Mouse (Mus musculus) neural tube, embryonic 15.5 days (tissue): ENCODE measurements at regions not wholly inside any gene's neighbourhood (a gene's known extent, or its start where the extent isn't known, plus 50 kb on each side); places are given as distances from the start of the nearest gene placed in this dataset.

Source experiments
- ATAC-seq: fragments of 200-750 bp; cut with Nextera tagmentation; 2 replicates; pipeline ENCODE4 v1.8.0; 2017; ENCODE audit warnings: mild to moderate bottlenecking, moderate TSS enrichment, moderate library complexity; ENCODE audit not compliant: low FRiP score
- H3K27ac ChIP-seq: fragments of 300-500 bp; sonication (generic); replicated peaks from 2 replicates; pipeline ENCODE4 v1.5.1; 2015; ENCODE audit warnings: mild to moderate bottlenecking, inconsistent platforms
- H3K27me3 ChIP-seq: fragments of 300-500 bp; sonication (generic); replicated peaks from 2 replicates; pipeline ENCODE4 v1.6.1; 2015; ENCODE audit warnings: inconsistent platforms
- H3K36me3 ChIP-seq: fragments of 300-500 bp; sonication (generic); 2 replicates; pipeline ENCODE4 v1.6.1; 2015; ENCODE audit warnings: inconsistent platforms
- H3K4me1 ChIP-seq: fragments of 300-500 bp; sonication (generic); 2 replicates; pipeline ENCODE4 v1.6.1; 2015; ENCODE audit warnings: inconsistent platforms
- H3K4me2 ChIP-seq: fragments of 300-500 bp; sonication (generic); 2 replicates; pipeline ENCODE4 v1.6.1; 2015; ENCODE audit warnings: inconsistent platforms, mild to moderate bottlenecking, moderate library complexity
- H3K4me3 ChIP-seq: fragments of 300-500 bp; sonication (generic); replicated peaks from 2 replicates; pipeline ENCODE4 v1.5.1; 2015; ENCODE audit warnings: mild to moderate bottlenecking, inconsistent platforms
- H3K9ac ChIP-seq: fragments of 300-500 bp; sonication (generic); replicated peaks from 2 replicates; pipeline ENCODE4 v1.6.1; 2015; ENCODE audit warnings: mild to moderate bottlenecking, inconsistent platforms
- H3K9me3 ChIP-seq: fragments of 300-500 bp; sonication (generic); replicated peaks from 2 replicates; pipeline ENCODE4 v1.6.1; 2016; ENCODE audit warnings: inconsistent platforms
- WGBS: fragments of 180-500 bp; shearing (Covaris S2); methylation state at CpG from one replicate; pipeline ENCODE4 v1.1.7; 2015; ENCODE audit warnings: mixed read lengths; 5-methylcytosine and 5-hydroxymethylcytosine counted together

DNA sequence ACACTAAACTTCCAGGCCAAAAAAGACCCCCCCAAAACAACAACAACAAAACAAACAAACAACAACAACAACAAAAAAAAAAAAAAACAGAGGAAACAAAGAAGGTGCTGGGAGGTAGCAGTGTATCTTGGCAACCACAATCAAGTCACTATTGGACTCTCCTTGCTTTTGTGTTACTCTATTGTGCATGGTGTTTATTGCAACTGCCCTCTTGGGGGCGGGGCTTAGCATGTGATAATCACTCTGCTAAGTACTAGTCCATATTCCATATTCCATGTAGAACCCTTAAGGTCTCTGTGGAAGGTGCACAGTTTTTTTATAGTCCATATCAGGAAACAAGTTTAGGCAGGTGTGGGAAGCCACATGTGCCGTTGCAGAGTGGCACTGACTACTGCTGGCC lies 200.7 kb downstream of the Sec16b start:
- Histone ChIP-seq H3K9me3 (no peaks in the 10 kb centered on the region), H3K27ac (no peak overlapping the region), H3K4me2 (no peak overlapping the region), H3K27me3 (no peaks in the 10 kb centered on the region), H3K9ac (no peak overlapping the region), H3K4me3 (no peak overlapping the region), H3K4me1 (no peaks in the 10 kb centered on the region), H3K36me3 (no peaks in the 10 kb centered on the region)
- no peak for ATAC-seq
- 90% methylated on average over 2 of the region's 2 CpGs for WGBS

GRCm38 (mm10) chr1:157709117-157709516 lies 202.6 kb downstream of the Sec16b start:
- Histone ChIP-seq H3K9me3 (no peaks in the 10 kb centered on the region), H3K27me3 (no peaks in the 10 kb centered on the region), H3K4me1 (no peaks in the 10 kb centered on the region), H3K27ac (no peak overlapping the region), H3K36me3 (no peaks in the 10 kb centered on the region), H3K9ac (no peak overlapping the region), H3K4me3 (no peak overlapping the region), H3K4me2 (no peak overlapping the region)
- no peak for ATAC-seq
- WGBS, result 78% methylated on average over 6 of the region's 6 CpGs

GRCm38 (mm10) chr1:157710870-157711269 lies 204.3 kb downstream of the Sec16b start:
- H3K4me1 ChIP-seq, result no peaks in the 10 kb centered on the region
- no peak overlapping the region for H3K4me3 ChIP-seq
- H3K36me3 ChIP-seq, result no peaks in the 10 kb centered on the region
- no peak overlapping the region for H3K4me2 ChIP-seq
- H3K27me3 ChIP-seq, result no peaks in the 10 kb centered on the region
- ATAC-seq, result no peak
- no peaks in the 10 kb centered on the region for H3K9me3 ChIP-seq
- 89% methylated on average over 2 of the region's 2 CpGs for WGBS
- H3K27ac ChIP-seq, result no peak overlapping the region
- H3K9ac ChIP-seq, result no peak overlapping the region

DNA sequence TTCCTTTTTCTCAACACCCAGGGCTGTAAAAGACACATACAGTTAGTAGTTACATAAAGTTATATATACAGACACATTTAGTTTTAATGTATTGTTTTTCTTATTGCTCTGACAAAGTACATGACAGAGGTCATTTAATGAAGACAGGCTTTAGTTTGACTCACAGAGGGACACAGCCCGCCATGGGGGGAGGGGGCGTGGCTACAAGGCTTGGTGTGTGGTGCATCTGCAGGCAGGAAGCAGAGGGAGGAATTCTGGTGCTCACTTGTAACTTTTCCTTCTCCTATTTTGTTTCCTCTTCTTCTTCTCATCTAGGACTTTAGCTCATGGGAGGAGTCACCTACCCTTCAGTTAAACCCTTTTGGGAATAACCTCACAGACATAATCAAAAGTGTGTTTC lies 206.0 kb downstream of the Sec16b start:
- Histone ChIP-seq H3K27me3 (no peaks in the 10 kb centered on the region), H3K4me3 (no peak overlapping the region), H3K27ac (no peak overlapping the region), H3K36me3 (no peaks in the 10 kb centered on the region), H3K9ac (no peak overlapping the region), H3K4me2 (no peak overlapping the region), H3K9me3 (no peaks in the 10 kb centered on the region), H3K4me1 (no peaks in the 10 kb centered on the region)
- 24% methylated on average over 2 of the region's 2 CpGs for WGBS
- no peak for ATAC-seq

GRCm38 (mm10) chr1:157713851-157714250 lies 207.3 kb downstream of the Sec16b start:
- Histone ChIP-seq H3K9ac (no peak overlapping the region), H3K36me3 (no peaks in the 10 kb centered on the region), H3K4me2 (no peak overlapping the region), H3K9me3 (no peaks in the 10 kb centered on the region), H3K4me3 (no peak overlapping the region), H3K4me1 (no peaks in the 10 kb centered on the region), H3K27me3 (no peaks in the 10 kb centered on the region), H3K27ac (no peak overlapping the region)
- WGBS, result 92% methylated on average over 7 of the region's 7 CpGs
- ATAC-seq, result no peak

GRCm38 (mm10) chr1:157715632-157716031 lies 209.1 kb downstream of the Sec16b start:
- no peak overlapping the region for H3K4me2 ChIP-seq
- no peaks in the 10 kb centered on the region for H3K36me3 ChIP-seq
- no peak overlapping the region for H3K9ac ChIP-seq
- WGBS, result 52% methylated on average over 3 of the region's 3 CpGs
- H3K9me3 ChIP-seq, result no peaks in the 10 kb centered on the region
- H3K4me3 ChIP-seq, result no peak overlapping the region
- H3K4me1 ChIP-seq, result no peaks in the 10 kb centered on the region
- H3K27ac ChIP-seq, result no peak overlapping the region
- ATAC-seq, result no peak
- no peaks in the 10 kb centered on the region for H3K27me3 ChIP-seq

DNA sequence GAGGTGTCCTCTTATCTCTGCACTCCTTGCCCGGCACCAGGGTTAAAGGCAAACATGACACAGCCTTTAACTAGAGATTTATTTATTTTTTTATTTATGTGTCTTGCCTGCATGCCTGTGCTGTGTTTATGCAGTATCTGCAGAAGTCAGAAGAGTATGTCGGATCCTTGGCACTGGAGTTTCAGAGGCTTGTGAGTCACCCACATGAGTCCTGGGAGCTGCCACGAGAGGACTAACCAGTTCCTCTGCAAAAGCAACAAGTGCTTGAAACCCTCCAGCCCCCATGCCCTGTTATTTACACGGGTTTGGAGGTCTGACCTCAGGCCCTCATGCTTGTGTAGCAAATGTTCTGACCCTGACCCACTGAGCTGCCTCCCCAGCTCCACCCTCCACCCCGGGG lies 210.6 kb downstream of the Sec16b start:
- no peak overlapping the region for H3K27ac ChIP-seq
- ATAC-seq, result no peak
- no peaks in the 10 kb centered on the region for H3K4me1 ChIP-seq
- 77% methylated on average over 5 of the region's 5 CpGs for whole genome bisulfite sequencing
- no peaks in the 10 kb centered on the region for H3K36me3 ChIP-seq
- no peaks in the 10 kb centered on the region for H3K27me3 ChIP-seq
- H3K4me2 ChIP-seq, result no peak overlapping the region
- H3K9ac ChIP-seq, result no peak overlapping the region
- H3K9me3 ChIP-seq, result no peaks in the 10 kb centered on the region
- H3K4me3 ChIP-seq, result no peak overlapping the region

DNA sequence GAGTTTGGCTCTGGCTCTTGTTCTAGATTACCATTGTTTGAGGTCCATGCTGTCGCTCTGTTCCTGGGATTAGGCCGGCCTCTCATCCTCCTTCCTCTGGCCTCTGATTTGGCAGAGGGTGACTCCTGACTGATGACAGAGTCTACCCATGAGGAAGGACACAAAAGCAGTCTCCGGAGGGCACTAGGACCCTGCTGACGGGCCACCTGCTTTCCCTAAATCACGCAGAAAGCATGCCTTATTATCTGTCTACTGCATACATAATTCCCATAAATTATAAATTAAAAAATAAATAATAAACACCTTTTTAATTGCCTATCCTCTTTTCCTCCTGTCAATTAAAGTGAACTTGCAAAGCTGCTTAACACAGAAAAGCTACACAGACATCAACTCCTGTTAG lies 215.4 kb downstream of the Sec16b start:
- peaks cover 5% of the 10 kb centered on the region; the same call in 1 of the 2 replicates for H3K4me1 ChIP-seq
- no peaks in the 10 kb centered on the region for H3K27me3 ChIP-seq
- WGBS, result 80% methylated on average over 5 of the region's 5 CpGs
- H3K9ac ChIP-seq, result no peak overlapping the region
- no peak overlapping the region for H3K4me2 ChIP-seq
- ATAC-seq, result no peak
- H3K4me3 ChIP-seq, result no peak overlapping the region
- no peak overlapping the region for H3K27ac ChIP-seq
- H3K9me3 ChIP-seq, result no peaks in the 10 kb centered on the region
- H3K36me3 ChIP-seq, result no peaks in the 10 kb centered on the region

DNA sequence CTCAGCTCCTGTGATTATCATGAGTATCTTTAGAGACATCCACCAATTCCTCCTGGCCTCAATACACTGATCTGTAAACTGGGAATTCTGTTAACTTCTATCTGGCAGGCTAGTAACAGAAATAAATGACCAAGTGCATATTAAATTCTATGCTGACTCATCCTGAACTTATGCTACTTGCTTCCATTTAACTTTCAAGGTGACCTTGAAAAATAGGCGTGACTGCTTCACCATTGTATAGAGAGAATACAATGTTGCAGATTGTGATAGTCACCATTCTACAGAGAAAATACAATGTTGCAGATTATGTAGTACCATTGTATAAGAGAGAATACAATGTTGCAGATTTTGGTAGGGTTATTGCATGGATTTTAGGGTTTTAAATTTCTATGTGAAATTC lies 224.6 kb downstream of the Sec16b start:
- Histone ChIP-seq H3K9me3 (no peaks in the 10 kb centered on the region), H3K4me2 (no peak overlapping the region), H3K4me3 (no peak overlapping the region), H3K9ac (no peak overlapping the region), H3K4me1 (no peaks in the 10 kb centered on the region), H3K36me3 (no peaks in the 10 kb centered on the region), H3K27me3 (no peaks in the 10 kb centered on the region), H3K27ac (no peak overlapping the region)
- 90% methylated on average over 1 of the region's 1 CpGs for WGBS
- ATAC-seq, result no peak

DNA sequence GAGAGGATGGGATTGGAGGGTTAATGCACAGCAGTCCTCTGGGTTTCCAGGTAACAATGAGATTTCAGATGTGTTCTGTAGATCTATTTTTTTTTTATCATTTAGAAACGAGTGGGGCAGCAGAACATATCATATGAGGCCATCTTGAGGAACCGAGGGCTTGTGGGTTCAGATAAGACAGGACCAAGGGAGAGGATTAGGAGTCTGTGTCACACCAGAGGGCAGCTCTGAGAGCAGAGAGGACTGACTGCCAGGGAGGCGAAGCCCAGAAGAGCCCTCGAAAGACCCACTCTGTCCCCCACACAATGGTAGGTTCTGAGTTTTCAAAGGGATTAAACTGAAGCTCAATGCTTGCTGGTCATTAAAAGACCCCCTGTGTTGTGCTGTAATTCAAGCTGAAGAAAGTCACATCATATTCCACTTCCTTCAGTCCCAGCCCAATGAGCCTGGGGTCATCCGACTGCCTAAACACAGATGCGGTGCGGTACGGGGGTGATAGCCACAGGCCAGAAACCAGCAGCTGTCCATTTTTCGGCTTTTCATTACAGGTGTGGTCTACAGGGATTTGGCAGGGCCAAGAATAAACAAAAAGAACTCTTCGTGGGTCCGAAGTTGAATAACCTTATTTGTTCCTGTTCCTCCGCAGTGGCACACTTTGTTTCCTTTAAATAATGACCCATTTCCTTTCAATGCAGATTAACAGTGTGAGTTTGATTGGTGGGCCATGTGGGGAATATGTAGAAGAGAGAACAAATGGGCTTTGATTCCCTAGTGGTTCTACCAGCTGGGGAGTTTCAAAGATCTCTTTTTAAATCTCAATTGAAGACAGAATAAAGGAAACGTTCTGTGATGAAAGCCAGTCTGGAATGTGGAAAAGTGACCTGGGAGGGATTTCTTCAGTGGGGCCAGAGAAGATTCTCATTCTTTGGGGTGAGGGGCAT lies 234.5 kb downstream of the Sec16b start:
- no peaks in the 10 kb centered on the region for H3K9me3 ChIP-seq
- H3K4me2 ChIP-seq, result no peak overlapping the region
- no peak for ATAC-seq
- peaks cover 2% of the 10 kb centered on the region; the same call in 1 of the 2 replicates for H3K4me1 ChIP-seq
- H3K27ac ChIP-seq, result no peak overlapping the region
- H3K9ac ChIP-seq, result no peak overlapping the region
- H3K27me3 ChIP-seq, result no peaks in the 10 kb centered on the region
- 52% methylated on average over 13 of the region's 13 CpGs for WGBS
- no peaks in the 10 kb centered on the region for H3K36me3 ChIP-seq
- no peak overlapping the region for H3K4me3 ChIP-seq

DNA sequence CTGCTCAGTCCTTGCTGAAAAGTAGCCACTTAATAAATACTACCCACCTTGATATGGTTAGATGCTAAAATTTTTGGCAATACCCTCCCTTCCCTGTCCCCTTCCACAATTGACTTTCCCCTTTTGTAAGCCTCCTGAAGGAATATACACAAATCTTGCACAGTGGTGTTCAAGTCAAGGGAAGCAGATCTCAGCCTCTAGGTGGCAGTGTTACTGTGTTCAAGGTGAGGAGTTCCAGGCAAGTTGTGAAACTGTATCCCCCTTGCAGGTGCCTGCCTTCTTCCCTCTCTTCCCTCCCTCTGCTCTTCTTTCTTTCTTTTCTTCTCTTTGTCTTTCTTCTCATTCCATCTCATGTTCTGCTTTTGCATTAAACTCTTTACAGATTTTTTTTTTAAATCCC lies 239.1 kb downstream of the Sec16b start:
- H3K36me3 ChIP-seq, result no peaks in the 10 kb centered on the region
- no peaks in the 10 kb centered on the region for H3K9me3 ChIP-seq
- no peak overlapping the region for H3K9ac ChIP-seq
- no peaks in the 10 kb centered on the region for H3K27me3 ChIP-seq
- no peak overlapping the region for H3K4me3 ChIP-seq
- H3K4me1 ChIP-seq, result peaks cover 8% of the 10 kb centered on the region; the same call in 1 of the 2 replicates
- ATAC-seq, result peak; percentile 77; the same call in 1 of the 2 replicates
- H3K27ac ChIP-seq, result no peak overlapping the region
- no peak overlapping the region for H3K4me2 ChIP-seq

- H3K27ac ChIP-seq, result no peak overlapping the region
- peaks cover 3% of the 10 kb centered on the region; the same call in 1 of the 2 replicates for H3K4me1 ChIP-seq
- no peaks in the 10 kb centered on the region for H3K36me3 ChIP-seq
- ATAC-seq, result no peak
- H3K4me3 ChIP-seq, result no peak overlapping the region
- no peaks in the 10 kb centered on the region for H3K9me3 ChIP-seq
- H3K9ac ChIP-seq, result no peak overlapping the region
- peak overlapping the region; percentile 6; the same call in 1 of the 2 replicates for H3K4me2 ChIP-seq
- WGBS, result 34% methylated on average over 10 of the region's 10 CpGs
- H3K27me3 ChIP-seq, result no peaks in the 10 kb centered on the region; the same call in 1 of the 2 replicates
Measured at GRCm38 (mm10) chr1:157755015-157755649, 248.6 kb downstream of the Sec16b start.
